Mouse (Mus musculus) retina, postnatal 7 days (tissue): ENCODE data around the gene Mov10l1.
A peak's percentile ranks its signal among the peaks of the same experiment; 100 is the strongest.

Source experiments
- DNase-seq: peaks from one replicate; pipeline ENCODE4 v3.0.0-alpha.2; 2012; ENCODE audit warnings: low read depth, low spot score

Mov10l1 gene

DNA sequence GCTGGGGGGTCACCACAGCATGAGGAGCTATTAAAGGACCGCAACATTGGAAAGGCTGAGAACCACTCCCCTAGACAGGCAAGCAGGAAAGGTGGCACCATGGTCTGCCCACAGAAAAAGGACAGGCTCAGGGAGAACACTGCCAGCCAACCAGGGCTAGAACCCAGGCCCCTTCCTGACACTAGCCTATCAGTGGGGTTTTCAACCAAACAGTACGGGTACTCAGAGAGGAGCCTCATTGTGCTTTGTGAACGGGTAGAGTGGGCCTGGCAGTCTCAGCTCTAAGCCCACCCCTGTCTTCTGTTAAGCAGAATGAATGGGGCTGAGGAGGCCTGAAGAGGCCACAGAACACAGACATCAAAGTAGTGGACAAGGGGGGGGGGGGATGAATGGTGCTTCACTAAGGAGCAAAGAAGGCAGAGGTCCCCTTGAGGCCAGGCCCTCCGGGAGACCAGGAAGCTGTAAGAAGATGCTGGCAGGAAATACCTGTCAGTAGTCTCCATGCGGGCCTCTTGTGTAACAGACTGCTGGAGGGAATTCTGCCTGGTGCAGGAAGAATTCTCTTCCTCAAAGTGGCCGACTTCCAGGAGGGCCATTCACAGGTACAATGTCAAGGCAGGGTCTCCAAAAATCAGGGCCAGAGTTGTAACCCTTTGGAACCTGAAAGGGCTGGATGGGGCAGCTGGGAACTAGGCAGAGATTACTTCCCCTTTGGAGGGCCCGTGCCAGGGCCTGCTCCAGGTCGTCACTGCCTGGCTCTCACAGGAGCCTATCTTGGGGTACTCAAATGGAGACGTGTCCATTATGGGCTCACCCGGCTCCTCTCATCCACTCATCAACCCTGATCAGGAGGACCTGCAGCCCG, 92.1 kb downstream of the Mov10l1 start, which contains the start of gene Trabd:
Gene Trabd (plus strand): TSS at position 512 of the 865 bp plus-strand sequence.
- DNase-seq = no peak

DNA sequence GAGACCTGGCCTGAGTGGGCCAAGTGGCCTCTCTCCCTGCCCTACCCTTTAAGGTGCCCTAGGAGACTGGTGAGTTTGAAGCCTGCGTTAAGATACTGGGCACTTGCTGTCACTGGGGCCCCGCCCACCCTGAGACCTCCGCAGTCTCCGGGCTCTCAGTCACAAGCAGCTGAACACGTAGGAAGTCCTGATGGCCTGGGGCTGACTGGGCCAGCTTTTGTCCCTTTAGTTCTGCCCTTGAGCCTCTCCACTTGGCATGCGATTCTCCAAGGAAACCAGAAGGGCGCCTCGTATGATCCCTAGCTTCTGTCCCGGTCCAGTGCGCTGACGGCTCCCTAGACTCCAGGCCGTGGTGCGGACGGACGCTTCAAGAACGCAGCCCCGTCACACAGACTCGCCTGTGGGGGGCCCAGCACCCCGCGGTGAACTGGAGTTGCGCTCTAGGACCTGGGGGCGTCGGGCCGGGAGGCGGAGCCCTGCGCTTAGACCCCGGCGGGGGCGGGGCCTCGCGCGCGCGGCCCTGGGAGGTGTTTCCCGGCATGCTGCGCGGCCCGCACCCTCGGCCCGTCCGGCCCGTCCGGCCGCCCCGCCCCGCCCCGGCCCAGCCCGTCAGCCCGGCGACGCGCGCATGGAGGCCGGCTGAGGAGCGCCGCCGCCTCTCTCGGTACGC, 92.9 kb downstream of the Mov10l1 start:
- DNase-seq = peak; percentile 82

DNA sequence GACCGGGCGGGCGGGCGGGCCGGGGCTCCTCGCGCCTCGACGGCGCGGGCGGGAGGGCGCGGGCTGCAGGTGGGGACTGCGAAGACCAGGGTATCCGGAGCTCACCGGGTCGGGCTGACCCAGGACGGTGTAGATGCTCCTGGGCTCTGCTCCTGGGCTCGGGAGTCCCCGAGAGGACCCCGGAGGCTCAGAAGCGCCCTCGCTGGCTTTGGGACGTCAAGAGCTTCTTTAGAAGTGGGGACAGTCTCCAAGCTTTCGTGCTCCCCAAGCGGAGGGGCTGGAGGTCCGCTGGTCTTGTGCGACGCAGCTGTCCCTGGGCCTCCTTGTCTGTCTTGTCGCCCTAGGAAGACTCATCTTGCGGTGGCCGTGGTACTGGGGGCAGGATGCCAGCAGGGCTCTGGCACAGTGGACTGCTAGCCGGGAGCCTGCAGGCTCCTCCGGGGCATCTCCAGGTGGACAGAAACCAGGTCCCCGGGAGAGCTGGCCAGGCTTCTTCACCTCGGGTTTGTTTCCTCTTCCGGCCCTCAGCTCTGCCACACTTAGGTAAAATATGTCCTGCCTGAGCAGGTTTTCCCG, 93.5 kb downstream of the Mov10l1 start:
- no peak for DNase-seq

DNA sequence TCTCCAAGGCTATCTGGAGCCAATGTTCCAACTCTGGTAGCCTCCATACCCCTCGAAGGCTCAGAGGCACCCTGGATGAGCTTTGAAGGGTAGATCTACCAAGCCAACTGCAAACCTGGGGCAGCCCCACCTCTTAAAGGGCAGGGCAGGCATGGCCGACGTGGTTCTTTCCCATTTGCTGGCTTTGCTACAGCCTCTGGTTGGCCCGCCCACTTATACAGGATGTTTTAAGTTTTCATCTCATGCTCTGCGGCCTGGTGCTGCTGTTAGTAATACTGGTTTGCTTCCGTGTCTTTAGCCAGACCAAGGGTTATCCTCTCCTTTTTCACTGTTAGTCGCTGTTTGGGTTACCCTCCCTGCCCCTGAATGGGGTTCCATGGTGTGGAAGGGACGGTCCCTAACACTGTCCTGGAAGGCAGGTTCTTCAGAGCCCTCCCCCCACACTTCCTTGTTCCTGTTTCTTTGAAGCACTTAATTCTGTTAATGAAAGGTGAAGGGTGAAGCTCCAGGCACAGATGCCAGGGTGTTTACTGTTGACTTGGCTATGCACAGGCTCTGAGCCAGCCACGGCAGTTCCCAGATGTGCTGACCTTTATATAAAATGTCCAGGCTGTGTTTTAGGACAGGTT, 95.6 kb downstream of the Mov10l1 start:
- no peak for DNase-seq

DNA sequence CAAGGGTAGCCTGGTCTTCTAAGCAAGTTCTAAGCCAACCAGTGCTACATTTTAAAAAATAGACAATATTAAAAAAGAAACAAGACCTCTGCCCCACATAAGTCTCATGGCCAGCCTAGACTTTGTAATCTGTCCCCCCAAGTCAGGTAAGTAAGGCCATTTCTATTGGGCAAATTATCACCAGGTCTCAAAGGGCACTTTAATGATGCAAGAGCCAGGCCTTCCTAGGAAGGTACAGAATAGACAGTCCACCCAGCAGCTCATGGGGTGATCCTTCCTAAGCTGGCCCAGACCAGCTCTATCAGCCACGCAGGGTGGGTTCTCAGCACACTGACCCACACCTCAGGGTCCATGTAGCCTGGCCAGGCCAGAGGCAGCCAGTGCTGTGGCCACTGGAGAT, 101.2 kb downstream of the Mov10l1 start:
- no peak for DNase-seq

DNA sequence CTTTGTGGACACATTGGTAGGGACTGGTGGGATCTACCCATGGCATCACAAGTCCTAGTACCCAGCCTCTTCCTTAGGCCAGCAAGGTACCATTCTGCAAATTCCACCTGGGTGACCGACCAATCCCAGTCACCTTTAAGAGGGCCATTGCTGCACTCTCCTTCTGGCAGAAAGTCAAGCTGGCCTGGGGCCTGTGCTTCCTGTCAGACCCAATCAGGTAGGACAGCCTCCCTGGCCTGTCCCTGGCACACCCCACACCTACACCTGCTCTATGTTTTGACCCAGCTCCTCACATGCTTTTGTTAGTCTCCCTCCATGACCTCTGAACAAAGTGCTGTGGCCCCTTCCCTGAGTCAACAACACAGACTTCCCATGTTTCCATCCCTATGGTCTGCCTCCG, 102.1 kb downstream of the Mov10l1 start:
- DNase-seq = no peak

DNA sequence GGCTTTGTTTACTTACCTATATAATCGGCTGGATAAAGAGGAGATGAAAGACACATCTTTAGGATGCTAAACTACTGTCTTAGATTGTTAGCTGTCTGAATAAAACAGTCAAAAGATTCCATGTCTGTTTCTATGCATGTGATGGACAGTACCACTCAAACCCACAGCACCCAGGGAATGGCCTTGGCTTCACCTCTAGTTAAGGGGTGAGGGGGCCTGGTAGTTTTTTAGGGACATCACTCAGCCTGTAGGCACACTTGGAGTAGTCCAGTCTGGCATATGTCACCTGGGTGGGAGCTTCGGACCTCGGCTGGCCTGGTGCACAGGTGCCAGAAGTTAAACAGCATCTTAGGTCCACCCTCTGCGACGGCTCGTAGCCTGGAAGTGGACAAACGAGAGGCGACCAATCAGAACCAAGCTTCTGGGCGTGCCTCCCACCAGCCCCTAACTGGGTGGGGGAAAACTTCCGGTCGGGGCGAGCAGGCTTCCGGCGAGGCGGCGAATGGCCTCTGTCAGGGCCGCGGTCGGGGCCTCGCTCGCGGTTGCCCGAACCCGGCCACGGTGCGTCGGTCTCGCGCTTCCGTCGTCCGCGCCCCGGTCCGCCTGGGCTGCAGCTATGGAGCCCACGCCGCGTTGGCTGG, 106.0 kb downstream of the Mov10l1 start, which contains the start of gene Selenoo:
Gene Selenoo (plus strand): TSS at position 478 of the 641 bp plus-strand sequence.
- DNase-seq = peak; percentile 81

DNA sequence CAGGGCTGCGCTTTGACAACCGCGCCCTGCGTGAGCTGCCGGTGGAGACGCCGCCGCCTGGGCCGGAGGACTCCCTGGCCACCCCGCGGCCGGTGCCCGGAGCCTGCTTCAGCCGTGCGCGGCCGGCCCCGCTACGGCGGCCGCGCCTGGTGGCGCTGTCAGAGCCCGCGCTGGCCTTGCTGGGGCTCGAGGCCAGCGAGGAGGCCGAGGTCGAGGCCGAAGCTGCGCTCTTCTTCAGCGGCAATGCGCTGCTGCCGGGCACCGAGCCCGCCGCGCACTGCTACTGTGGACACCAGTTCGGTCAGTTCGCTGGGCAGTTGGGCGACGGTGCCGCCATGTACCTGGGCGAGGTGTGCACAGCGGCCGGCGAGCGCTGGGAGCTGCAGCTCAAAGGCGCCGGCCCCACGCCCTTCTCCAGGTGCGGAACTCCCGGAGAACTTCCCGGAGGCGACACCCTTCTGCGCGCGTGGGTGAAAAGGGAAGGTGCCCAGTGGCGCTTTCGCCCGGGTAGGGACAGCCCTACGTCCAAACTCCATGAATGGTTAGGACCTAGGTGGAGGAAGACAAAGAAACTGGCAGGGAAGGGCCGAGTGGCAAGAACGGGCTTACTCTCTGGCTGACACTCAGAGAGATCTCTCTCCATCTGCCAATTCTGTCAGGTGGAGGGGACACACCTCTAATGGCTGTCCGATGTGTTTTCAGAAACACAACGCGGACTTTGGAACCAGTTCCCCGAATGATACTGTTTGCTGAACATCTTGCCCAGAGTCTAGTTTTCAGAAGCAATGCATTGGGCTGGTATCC, 106.7 kb downstream of the Mov10l1 start:
- no peak for DNase-seq

DNA sequence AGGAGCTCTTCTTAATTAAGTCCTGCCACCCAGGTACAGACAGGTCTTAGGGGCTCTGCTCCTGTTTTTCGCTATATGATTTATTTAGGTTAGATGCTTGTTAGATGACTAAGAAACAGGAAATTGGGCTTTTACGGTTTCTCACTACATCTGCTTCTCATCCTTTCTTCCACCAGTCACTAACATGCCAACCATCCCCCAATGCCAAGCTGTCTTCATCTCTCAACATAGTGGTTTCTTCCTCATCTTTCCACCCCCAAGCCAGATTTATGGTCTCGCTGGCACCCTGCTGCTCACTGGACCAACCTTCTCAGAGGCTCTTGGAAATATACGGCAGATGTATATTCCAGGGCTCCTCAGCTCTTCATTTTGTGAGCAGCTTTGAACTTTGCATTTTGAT, 108.0 kb downstream of the Mov10l1 start:
- no peak for DNase-seq

DNA sequence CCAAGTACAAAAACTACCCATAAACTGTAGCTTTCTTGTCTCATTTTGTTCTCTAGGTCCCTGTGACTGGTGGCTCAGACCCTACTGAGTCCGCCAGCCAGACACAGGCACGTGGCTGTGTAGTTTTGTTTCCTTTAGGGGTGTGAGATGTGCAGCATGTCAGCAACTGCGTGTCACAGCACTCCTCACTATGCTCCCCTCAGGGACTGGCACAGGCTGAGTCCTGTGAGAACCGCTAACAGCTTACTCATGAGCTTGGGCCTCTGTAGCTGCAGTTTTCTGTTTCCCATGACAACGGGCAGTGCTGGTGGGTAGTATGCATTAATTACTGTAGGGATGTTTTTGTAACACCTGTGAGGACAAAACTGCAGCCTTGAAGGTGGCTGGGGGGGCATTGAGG, 109.5 kb downstream of the Mov10l1 start:
- no peak for DNase-seq

DNA sequence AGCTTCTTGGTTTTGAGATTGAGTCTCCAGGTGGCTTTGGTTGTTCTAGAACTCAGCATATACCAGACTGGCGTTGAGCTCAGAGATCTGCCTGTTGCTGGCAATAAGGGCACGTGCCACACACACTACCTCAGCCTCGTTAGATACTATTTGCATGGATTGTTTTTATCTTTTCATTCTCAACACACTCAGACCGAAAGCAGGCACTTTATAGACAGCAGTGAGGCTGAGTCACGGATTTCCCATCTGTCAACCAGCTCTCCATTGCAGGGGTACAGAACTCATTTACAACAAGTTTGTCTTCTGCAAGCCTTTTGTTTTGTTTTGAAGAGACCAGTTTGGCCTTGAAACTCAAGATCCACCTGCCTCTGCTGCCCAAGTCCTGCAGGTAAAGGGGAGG, 114.7 kb downstream of the Mov10l1 start:
- DNase-seq = no peak

DNA sequence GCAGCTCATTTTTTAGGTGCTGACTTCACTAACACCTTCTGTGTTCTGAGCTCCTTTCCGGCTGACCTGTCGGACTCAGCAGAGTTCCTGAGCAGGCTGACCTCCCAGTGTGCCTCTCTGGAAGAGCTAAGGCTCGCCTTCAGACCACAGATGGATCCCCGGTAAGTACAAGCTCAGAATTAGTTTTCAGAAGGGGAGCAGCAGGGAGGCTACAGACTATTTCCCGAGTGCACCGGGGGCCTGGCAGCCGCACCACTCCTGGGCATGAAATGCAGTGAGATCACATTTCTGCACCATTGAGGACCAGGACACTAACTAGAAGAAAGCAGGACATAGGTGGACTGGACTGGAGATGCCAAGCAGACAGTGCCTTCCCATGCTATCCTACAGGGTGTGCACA, 115.9 kb downstream of the Mov10l1 start:
- no peak for DNase-seq

DNA sequence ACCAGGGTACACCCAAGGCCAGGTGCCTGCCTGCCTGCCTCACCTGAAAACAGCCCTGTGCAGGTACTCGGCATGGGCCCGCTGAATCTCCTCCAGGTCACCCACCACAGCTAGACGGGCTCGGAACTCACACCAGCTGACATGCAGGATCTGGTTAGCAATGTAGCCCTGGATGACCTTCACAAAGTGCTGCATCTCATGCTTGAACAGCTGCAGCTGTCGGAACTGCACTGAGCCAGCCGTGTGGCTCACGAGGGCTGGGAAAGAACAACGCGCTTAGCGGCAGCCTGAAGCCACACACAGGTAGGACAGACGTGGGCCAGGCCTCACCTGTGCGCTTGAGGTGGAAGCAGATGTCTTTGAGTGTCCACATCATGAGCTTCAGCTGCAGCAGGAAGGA, 118.1 kb downstream of the Mov10l1 start:
- no peak for DNase-seq

DNA sequence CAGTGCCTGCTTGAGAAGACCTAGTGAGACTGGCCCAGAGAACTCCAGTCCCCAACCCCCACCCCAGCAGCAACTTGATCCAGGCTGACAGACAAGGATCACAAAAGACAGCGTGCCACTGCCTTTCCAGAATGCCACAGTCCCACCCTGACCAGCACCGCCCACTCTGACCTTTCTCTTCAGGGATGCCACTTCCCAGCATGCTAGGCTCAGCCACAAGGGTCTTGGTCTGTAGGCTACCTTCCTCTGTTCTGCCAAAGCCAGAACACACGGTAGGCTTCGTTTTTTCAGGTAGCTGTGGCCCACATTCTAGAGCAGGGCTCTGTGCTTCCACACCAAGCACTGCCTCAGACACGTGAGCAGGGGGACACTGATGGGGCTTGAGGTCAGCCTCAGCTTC, 119.9 kb downstream of the Mov10l1 start:
- DNase-seq = no peak

DNA sequence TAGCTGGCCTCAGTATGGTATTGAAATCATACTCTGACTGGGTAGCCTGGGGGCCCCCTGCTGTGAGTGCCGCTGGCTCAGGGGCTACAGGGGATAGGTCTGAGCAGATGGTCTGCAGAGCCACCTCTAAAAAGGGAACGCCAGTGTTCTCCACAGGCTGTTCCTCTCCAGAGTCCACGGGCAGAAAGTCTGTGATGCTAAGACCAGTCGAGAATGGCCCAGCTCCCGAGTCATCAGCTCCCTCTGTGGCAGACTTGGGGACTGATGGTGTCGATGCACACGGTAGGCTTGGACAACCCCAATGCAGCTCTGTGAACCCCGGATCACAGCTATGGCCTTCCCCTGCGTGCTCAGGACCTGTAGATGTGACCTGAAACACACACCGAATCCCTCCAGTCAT, 121.2 kb downstream of the Mov10l1 start:
- DNase-seq = no peak

DNA sequence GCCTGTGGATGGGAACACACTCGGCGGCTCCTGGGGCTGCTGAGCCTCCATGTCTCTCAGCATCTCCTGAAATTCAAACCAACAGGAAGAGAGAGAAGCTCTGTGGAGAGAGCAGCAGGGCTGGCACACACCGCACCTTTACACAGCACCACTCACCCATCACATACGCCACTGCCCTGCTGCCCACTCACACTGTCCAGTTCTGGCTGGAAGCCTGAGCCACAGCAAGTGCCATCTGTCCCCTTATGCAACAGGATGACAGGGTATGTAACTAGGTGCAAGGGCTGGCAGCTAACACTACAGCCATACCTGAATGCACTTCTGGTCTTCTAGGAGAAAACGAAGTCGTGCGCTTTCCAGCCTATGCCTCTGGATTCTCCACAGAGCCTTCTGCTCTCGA, 121.7 kb downstream of the Mov10l1 start:
- DNase-seq = no peak
